In the genomic region with DNA sequence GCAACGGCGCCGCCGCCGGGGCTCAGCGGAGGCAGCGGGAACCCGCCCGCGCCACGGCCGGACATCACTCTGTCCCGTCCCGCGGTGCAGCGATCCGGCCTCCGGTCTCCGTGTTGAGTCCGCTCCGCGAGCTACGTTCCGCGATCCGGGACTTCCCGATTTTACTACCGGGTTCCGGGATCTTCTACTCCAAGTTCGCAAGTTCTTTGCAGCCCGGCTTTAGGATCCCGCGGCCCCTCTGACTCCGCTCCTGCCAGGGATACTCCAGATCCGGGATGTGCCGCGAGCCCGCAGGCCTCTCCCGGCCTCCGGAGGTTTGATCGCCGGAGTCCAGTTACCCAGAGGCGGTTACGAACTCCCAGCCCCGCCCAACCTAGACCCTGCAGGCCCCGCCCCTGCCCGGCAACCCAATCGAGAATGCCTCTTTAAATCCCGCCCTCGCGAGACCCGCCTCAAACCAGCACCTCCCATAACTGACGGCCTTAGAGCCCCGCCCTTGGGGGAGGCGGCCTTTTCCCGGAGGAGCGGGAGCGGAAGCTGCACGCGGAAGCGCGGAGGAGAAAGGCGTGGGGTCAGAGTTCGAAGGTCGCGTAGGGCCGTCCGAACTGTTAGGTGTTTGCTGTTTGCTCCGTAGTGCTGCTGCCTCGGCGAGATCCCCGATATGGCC, we compare ENCODE assay signal across 8 mouse cellular contexts. TPM values are rescaled to one million over a fixed set of nuclear protein-coding genes. Genes with fewer than 3 reads are reported as not detected.
A peak's percentile ranks its signal among the peaks of the same experiment; 100 is the strongest.
DNase-seq lines count a peak whose midpoint lies in the region; ATAC-seq lines count a peak whose summit lies in the region.

Smarcd2 (minus strand) TSS at position 329 of the 667 bp plus-strand sequence.

- peak; percentile 100 for DNase-seq in adrenal gland, adult (ENCODE audit: inconsistent age in 2 of 2, low spot score in 1 of 2)
- peak; percentile 100 for DNase-seq in embryo, embryonic 10.5 days (ENCODE audit: low spot score)
- peak; percentile 100 for DNase-seq in gastrocnemius, postnatal 14 days
- DNase-seq in left cerebral cortex, postnatal 10 days (ENCODE audit: extremely low spot score in 1 of 2, low spot score in 2 of 2), result peak; percentile 99 to 100
- peak; percentile 99 for DNase-seq in right cerebral cortex, postnatal 25 days
- peak; percentile 99 to 100 for DNase-seq in urinary bladder, postnatal 4 days (ENCODE audit: low spot score in 2 of 2)

- ATAC-seq in inflammation-experienced regulatory T-cells, adult 6 months, result peak; percentile 86
- ATAC-seq in megakaryocyte-erythroid progenitor cell, adult 5-6 weeks (replicated peaks; ENCODE audit: low FRiP score, low TSS enrichment, poor library complexity, severe bottlenecking), result peak; percentile 82

- intact Hi-C loops in gastrocnemius, postnatal 14 days (cut with DNase I; ENCODE audit: low total_unique reads), result no loop called here
- intact Hi-C loops in left cerebral cortex, postnatal 10 days (cut with DNase I), result no loop called here

RNA-seq across cellular contexts. Expression of gene Smarcd2, which starts in this region (rescaled TPM):
- 10 to 100 TPM; 20.3 to 22.6 TPM for total RNA-seq in gastrocnemius, postnatal 14 days (2021)
- polyA plus RNA-seq in inflammation-experienced regulatory T-cells, adult 6 months (2017; shearing (Covaris generic)), result 10 to 100 TPM; 16.2 to 24.9 (median 23.1) TPM
- 10 to 100 TPM; 13.8 to 14.1 TPM for total RNA-seq in left cerebral cortex, postnatal 10 days (2021)
- total RNA-seq in megakaryocyte-erythroid progenitor cell, adult 5-6 weeks (2014; fragmentation: Nextera tagmentation), result 93.8 and 120 TPM in 2 replicates
- total RNA-seq in megakaryocyte-erythroid progenitor cell, adult 5-6 weeks (2017), result 201 and 272 TPM in 2 replicates

Comparison
In these comparisons a context has a peak if more than half of its experiments do, and no peak if none do; other contexts are left out.
1. Peak in every context shown above with its lines: DNase-seq and ATAC-seq.
2. RNA of gene Smarcd2 (total RNA-seq): 93.8 to 272 TPM in megakaryocyte-erythroid progenitor cell, adult 5-6 weeks; 20.3 to 22.6 TPM in gastrocnemius, postnatal 14 days and 13.8 to 14.1 TPM in left cerebral cortex, postnatal 10 days; every median in the first group is over 4 times any median in the second.